Mouse (Mus musculus) lung, adult 2 months (tissue): ENCODE results near the gene Ccser1.

Experiments
- CTCF ChIP-seq: fragments of 200-500 bp; IDR thresholded peaks from 2 replicates; pipeline ENCODE4 v1.5.1; 2011; ENCODE audit warnings: mild to moderate bottlenecking, low read length, control low read depth; ENCODE audit not compliant: insufficient read depth
- POLR2A ChIP-seq: fragments of 200-500 bp; IDR thresholded peaks from 2 replicates; pipeline ENCODE4 v1.6.1; 2011; ENCODE audit warnings: low read depth, mild to moderate bottlenecking, control low read depth, low read length, borderline replicate concordance; ENCODE audit errors: extremely low read depth

DNA sequence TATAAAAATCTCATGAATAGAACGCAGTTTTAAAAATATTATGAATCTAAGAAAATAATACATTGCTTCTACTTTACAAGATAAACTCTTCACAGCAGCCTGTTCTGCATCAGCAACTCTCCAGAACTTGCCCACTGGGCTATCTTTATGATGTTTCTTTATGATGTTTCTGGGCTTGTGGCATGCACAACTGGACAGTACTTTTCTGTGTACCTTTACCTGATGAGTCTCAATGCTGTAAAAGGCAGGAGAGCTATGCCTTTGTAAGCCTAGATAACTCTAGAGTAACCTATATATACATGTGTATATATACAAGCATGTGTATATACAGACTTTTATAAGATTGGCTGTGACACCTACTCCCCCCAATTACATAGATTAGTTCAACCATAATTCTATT lies 1084.4 kb downstream of the Ccser1 start:
- no peak for TF ChIP-seq POLR2A
- no peak for TF ChIP-seq CTCF
